Mouse (Mus musculus): ENCODE results near the gene Rap1gap2. TPM values are rescaled to one million over a fixed set of nuclear protein-coding genes. Genes with fewer than 3 reads are reported as not detected.

The Rap1gap2 gene
- polyA plus RNA-seq, 1 experiment from 2014 or later, result 1.6 TPM

DNA sequence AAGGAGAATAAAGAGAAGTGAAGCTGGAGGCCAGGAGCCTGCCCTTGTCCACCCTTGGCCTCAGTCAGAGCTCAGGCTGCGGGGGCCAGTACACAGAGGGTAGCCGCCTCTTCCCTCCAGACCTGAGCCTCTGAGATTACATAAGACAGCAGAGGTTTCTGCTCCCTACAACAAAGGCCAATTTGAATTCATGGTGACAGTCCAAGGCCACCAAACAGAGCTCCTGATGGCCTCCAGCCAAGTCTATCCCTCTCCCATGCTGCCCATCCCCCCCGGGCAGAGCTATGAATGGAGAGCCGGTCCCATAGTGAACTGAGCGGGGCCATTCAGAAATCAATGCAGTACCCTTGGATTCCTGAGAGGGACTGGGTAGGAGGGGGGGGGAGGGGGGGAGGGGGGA, 217.2 kb downstream of the Rap1gap2 start:
- DNase-seq (ENCODE audit: low spot score), result no peak
- no peaks in the 10 kb centered on the region for H3K27me3 ChIP-seq (ENCODE audit: insufficient read depth, poor library complexity, severe bottlenecking)
- H3K4me3 ChIP-seq, result no peak overlapping the region
- 68% methylated on average over 5 of the region's 5 CpGs for WGBS
- peaks cover 10% of the 10 kb centered on the region for H3K4me1 ChIP-seq (replicated peaks)
- H3K27ac ChIP-seq, result peak overlapping the region; percentile 53; the same call in 1 of the 2 replicates
- H3K36me3 ChIP-seq, result no peaks in the 10 kb centered on the region
- no peaks in the 10 kb centered on the region for H3K9me3 ChIP-seq

- no peak for DNase-seq (ENCODE audit: low spot score)
- Histone ChIP-seq H3K9me3 (no peaks in the 10 kb centered on the region), H3K27ac (0 out of 2 replicates have a peak overlapping the region, but pooled peaks have one; percentile 53), H3K4me3 (no peak overlapping the region), H3K36me3 (no peaks in the 10 kb centered on the region), H3K4me1 (replicated peaks) (peaks cover 10% of the 10 kb centered on the region), H3K27me3 (ENCODE audit: insufficient read depth, poor library complexity, severe bottlenecking) (no peaks in the 10 kb centered on the region)
- 73% methylated on average over 6 of the region's 6 CpGs for WGBS
Observed at GRCm38 (mm10) chr11:74392903-74393302, 217.8 kb downstream of the Rap1gap2 start.

GRCm38 (mm10) chr11:74391899-74392298, 218.8 kb downstream of the Rap1gap2 start:
- 89% methylated on average over 11 of the region's 11 CpGs for WGBS
- H3K9me3 ChIP-seq, result no peaks in the 10 kb centered on the region
- DNase-seq (ENCODE audit: low spot score), result no peak
- H3K4me1 ChIP-seq (replicated peaks), result peaks cover 10% of the 10 kb centered on the region
- H3K27me3 ChIP-seq (ENCODE audit: insufficient read depth, poor library complexity, severe bottlenecking), result no peaks in the 10 kb centered on the region
- no peak overlapping the region for H3K27ac ChIP-seq
- no peak overlapping the region for H3K4me3 ChIP-seq
- no peaks in the 10 kb centered on the region for H3K36me3 ChIP-seq

- no peak overlapping the region for H3K27ac ChIP-seq
- H3K36me3 ChIP-seq, result no peaks in the 10 kb centered on the region
- H3K27me3 ChIP-seq (ENCODE audit: insufficient read depth, poor library complexity, severe bottlenecking), result no peaks in the 10 kb centered on the region
- no peaks in the 10 kb centered on the region for H3K9me3 ChIP-seq
- 84% methylated on average over 5 of the region's 5 CpGs for WGBS
- no peaks in the 10 kb centered on the region for H3K4me1 ChIP-seq (replicated peaks)
- H3K4me3 ChIP-seq, result no peak overlapping the region
- no peak for DNase-seq (ENCODE audit: low spot score)
Observed at GRCm38 (mm10) chr11:74387203-74387602, 223.5 kb downstream of the Rap1gap2 start.

- WGBS, result 88% methylated on average over 9 of the region's 9 CpGs
- H3K9me3 ChIP-seq, result no peaks in the 10 kb centered on the region
- no peak overlapping the region for H3K4me3 ChIP-seq
- no peaks in the 10 kb centered on the region for H3K36me3 ChIP-seq
- DNase-seq (ENCODE audit: low spot score), result no peak
- no peaks in the 10 kb centered on the region for H3K27me3 ChIP-seq (ENCODE audit: insufficient read depth, poor library complexity, severe bottlenecking)
- H3K27ac ChIP-seq, result no peak overlapping the region
- no peaks in the 10 kb centered on the region for H3K4me1 ChIP-seq (replicated peaks)
Observed at GRCm38 (mm10) chr11:74385674-74386073, 225.0 kb downstream of the Rap1gap2 start.

GRCm38 (mm10) chr11:74379166-74379873, 231.4 kb downstream of the Rap1gap2 start:
- no peaks in the 10 kb centered on the region for H3K36me3 ChIP-seq
- no peak for DNase-seq (ENCODE audit: low spot score)
- WGBS, result 77% methylated on average over 4 of the region's 4 CpGs
- H3K9me3 ChIP-seq, result no peaks in the 10 kb centered on the region
- H3K27ac ChIP-seq, result no peak overlapping the region
- H3K4me3 ChIP-seq, result no peak overlapping the region
- no peaks in the 10 kb centered on the region for H3K27me3 ChIP-seq (ENCODE audit: insufficient read depth, poor library complexity, severe bottlenecking)
- H3K4me1 ChIP-seq (replicated peaks), result 0 out of 2 replicates have a peak, but pooled peaks cover 2% of the 10 kb centered on the region

GRCm38 (mm10) chr11:74376847-74377246, 233.9 kb downstream of the Rap1gap2 start:
- Histone ChIP-seq H3K9me3 (no peaks in the 10 kb centered on the region), H3K4me3 (no peak overlapping the region), H3K27ac (no peak overlapping the region), H3K27me3 (ENCODE audit: insufficient read depth, poor library complexity, severe bottlenecking) (no peaks in the 10 kb centered on the region), H3K36me3 (no peaks in the 10 kb centered on the region), H3K4me1 (replicated peaks) (0 out of 2 replicates have a peak, but pooled peaks cover 2% of the 10 kb centered on the region)
- DNase-seq (ENCODE audit: low spot score), result peak; percentile 35
- WGBS, result 82% methylated on average over 3 of the region's 3 CpGs

- Histone ChIP-seq H3K27ac (no peak overlapping the region), H3K36me3 (no peaks in the 10 kb centered on the region), H3K4me1 (replicated peaks) (no peaks in the 10 kb centered on the region), H3K4me3 (no peak overlapping the region), H3K27me3 (ENCODE audit: insufficient read depth, poor library complexity, severe bottlenecking) (no peaks in the 10 kb centered on the region), H3K9me3 (no peaks in the 10 kb centered on the region)
- peak; percentile 84 for DNase-seq (ENCODE audit: low spot score)
- 11% methylated on average over 22 of the region's 22 CpGs for WGBS
Observed at GRCm38 (mm10) chr11:74371393-74372100, 239.2 kb downstream of the Rap1gap2 start.

DNA sequence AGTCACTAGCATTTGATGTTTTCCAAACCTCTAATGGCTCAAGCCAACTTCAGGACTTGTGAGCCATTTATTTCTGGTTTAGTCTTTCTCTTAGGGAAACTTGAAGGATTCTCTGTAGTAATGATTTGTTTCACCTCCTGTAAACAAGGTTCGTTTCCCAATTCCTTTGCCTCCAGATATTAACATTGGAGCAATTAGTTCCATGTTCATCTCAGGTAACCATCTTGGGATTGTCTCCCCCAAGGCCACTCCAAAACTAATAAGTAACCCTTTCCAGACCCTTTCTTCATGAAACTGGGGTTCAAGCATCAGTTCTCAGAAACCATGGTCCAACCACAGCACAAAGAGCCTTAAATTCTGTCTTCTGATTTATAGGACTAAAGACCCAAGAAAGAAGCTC, 248.9 kb downstream of the Rap1gap2 start, which contains the start of gene Olfr412:
Gene Olfr412 (plus strand): TSS at position 301 of the 400 bp plus-strand sequence.
- DNase-seq (ENCODE audit: low spot score), result no peak
- H3K27ac ChIP-seq, result no peak within 1 kb of the TSS

DNA sequence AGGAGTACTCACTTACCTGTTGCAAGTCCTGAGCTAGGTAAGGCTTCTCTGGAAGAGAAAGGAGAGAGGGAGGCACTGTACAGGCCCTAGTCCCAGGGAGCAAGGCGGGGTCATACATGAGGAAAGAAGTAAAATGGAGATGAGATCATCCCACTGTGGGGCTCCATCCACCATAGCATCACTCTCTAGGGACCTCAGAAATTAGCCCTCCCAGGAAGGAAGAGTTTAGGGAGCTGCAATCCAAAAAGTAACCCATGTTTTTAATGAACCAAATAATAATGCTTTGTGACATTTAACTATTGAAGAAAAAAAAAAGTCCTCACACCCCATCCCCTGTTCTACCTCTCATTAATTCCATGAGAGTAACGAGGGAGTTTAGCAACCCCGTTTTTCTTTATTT, 258.2 kb downstream of the Rap1gap2 start, which contains the start of gene Olfr411:
Gene Olfr411 (minus strand): TSS at position 101 of the 400 bp plus-strand sequence.
- H3K36me3 ChIP-seq, result no peaks in the 10 kb centered on the region
- 82% methylated on average over 3 of the region's 3 CpGs for WGBS
- H3K4me3 ChIP-seq, result no peak within 1 kb of the TSS
- no peaks in the 10 kb centered on the region for H3K4me1 ChIP-seq (replicated peaks)
- H3K9me3 ChIP-seq, result peaks cover 6% of the 10 kb centered on the region
- no peak within 1 kb of the TSS for H3K27ac ChIP-seq
- DNase-seq (ENCODE audit: low spot score), result no peak
- no peaks in the 10 kb centered on the region for H3K27me3 ChIP-seq (ENCODE audit: insufficient read depth, poor library complexity, severe bottlenecking)

More for the DNA sequence above, 248.9 kb downstream of the Rap1gap2 start, which contains the start of gene Olfr412:
- Histone ChIP-seq H3K36me3 (no peaks in the 10 kb centered on the region), H3K27me3 (ENCODE audit: insufficient read depth, poor library complexity, severe bottlenecking) (no peaks in the 10 kb centered on the region), H3K4me1 (replicated peaks) (no peaks in the 10 kb centered on the region), H3K9me3 (peaks cover 12% of the 10 kb centered on the region), H3K4me3 (no peak within 1 kb of the TSS)
- 76% methylated on average over 1 of the region's 1 CpGs for WGBS

DNA sequence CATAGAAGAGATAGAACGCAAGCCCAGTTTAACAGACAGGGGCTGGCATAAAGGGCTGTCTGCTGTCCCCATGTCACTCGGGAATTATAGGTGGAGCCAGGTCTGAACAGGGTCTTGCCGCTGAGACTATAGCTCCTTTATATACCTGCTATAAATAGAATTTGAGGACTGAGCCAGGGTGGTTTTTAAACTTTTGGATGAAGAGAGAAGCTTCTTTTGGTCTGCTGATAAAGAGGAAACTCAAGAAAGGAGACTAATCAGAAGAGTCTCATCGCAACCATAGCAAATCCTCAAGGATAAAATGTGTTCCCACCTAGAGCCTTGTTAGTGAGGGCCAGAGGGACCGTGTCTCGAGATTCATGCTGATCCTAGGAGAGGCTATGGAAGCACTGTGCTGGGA, 272.8 kb downstream of the Rap1gap2 start, which contains the start of gene Olfr410:
Gene Olfr410 (minus strand): TSS at position 101 of the 400 bp plus-strand sequence.
- Histone ChIP-seq H3K36me3 (no peaks in the 10 kb centered on the region), H3K4me1 (replicated peaks) (no peaks in the 10 kb centered on the region), H3K27me3 (ENCODE audit: insufficient read depth, poor library complexity, severe bottlenecking) (no peaks in the 10 kb centered on the region), H3K27ac (no peak within 1 kb of the TSS), H3K4me3 (no peak within 1 kb of the TSS), H3K9me3 (no peaks in the 10 kb centered on the region)
- DNase-seq (ENCODE audit: low spot score), result no peak
- 86% methylated on average over 6 of the region's 6 CpGs for WGBS

Data from hindbrain, embryonic 10.5 days (tissue).